Mouse (Mus musculus): Measurements from ENCODE around the gene Vps37b.

The Vps37b gene

GRCm38 (mm10) chr5:124000824-124001223 lies 31.2 kb downstream of the Vps37b start:
- DNase-seq = peak; percentile 86 to 95

- no peak for DNase-seq
Observed at GRCm38 (mm10) chr5:123998370-123998769, 33.7 kb downstream of the Vps37b start.

- no peak for DNase-seq
Observed at GRCm38 (mm10) chr5:123997811-123998210, 34.3 kb downstream of the Vps37b start.

GRCm38 (mm10) chr5:123997211-123997751 lies 34.8 kb downstream of the Vps37b start:
- no peak for DNase-seq

GRCm38 (mm10) chr5:123996695-123997094 lies 35.4 kb downstream of the Vps37b start:
- DNase-seq = no peak

GRCm38 (mm10) chr5:123996194-123996593 lies 35.9 kb downstream of the Vps37b start:
- peak in 1 of 2 experiments; percentile 73 for DNase-seq

GRCm38 (mm10) chr5:123995388-123995787 lies 36.7 kb downstream of the Vps37b start:
- DNase-seq = no peak

GRCm38 (mm10) chr5:123994468-123994867 lies 37.6 kb downstream of the Vps37b start:
- no peak for DNase-seq

GRCm38 (mm10) chr5:123993263-123994036 lies 38.6 kb downstream of the Vps37b start:
- no peak for DNase-seq

GRCm38 (mm10) chr5:123992794-123993193 lies 39.3 kb downstream of the Vps37b start:
- DNase-seq = peak; percentile 89 to 95

GRCm38 (mm10) chr5:123992193-123992637 lies 39.9 kb downstream of the Vps37b start:
- DNase-seq = peak; percentile 69 to 77

- DNase-seq = no peak
Observed at GRCm38 (mm10) chr5:123991321-123991720, 40.7 kb downstream of the Vps37b start.

- no peak for DNase-seq
Observed at GRCm38 (mm10) chr5:123989941-123990885, 41.9 kb downstream of the Vps37b start.

- no peak for DNase-seq
Observed at GRCm38 (mm10) chr5:123987511-123987910, 44.6 kb downstream of the Vps37b start.

- no peak for DNase-seq
Observed at GRCm38 (mm10) chr5:123986925-123987324, 45.1 kb downstream of the Vps37b start.

- DNase-seq = no peak
Observed at GRCm38 (mm10) chr5:123985434-123985833, 46.6 kb downstream of the Vps37b start.

GRCm38 (mm10) chr5:123982838-123983237 lies 49.2 kb downstream of the Vps37b start:
- DNase-seq = no peak

GRCm38 (mm10) chr5:123981250-123981554 lies 50.9 kb downstream of the Vps37b start:
- DNase-seq = no peak

GRCm38 (mm10) chr5:123980521-123981249 lies 51.4 kb downstream of the Vps37b start:
- DNase-seq = no peak

- DNase-seq = no peak
Observed at GRCm38 (mm10) chr5:123979980-123980369, 52.1 kb downstream of the Vps37b start.

- no peak for DNase-seq
Observed at GRCm38 (mm10) chr5:123979221-123979979, 52.7 kb downstream of the Vps37b start.

- DNase-seq = no peak
Observed at GRCm38 (mm10) chr5:123978131-123978530, 53.9 kb downstream of the Vps37b start.

Data from kidney, postnatal 36 days (tissue).